Mouse (Mus musculus): ENCODE results near the gene Prss53. TPM values are rescaled to one million over a fixed set of nuclear protein-coding genes. Genes with fewer than 3 reads are reported as not detected.

Gene Prss53
- polyA plus RNA-seq, 1 experiment from 2014 or later: 1.5 TPM

- H3K9me3 ChIP-seq: no peaks in the 10 kb centered on the region
- WGBS: 80% methylated on average over 5 of the region's 5 CpGs
- H3K36me3 ChIP-seq: peaks cover 60% of the 10 kb centered on the region
- no peak overlapping the region for H3K9ac ChIP-seq
- H3K4me2 ChIP-seq: no peak overlapping the region
- no peak overlapping the region for H3K27ac ChIP-seq
- H3K27me3 ChIP-seq: no peaks in the 10 kb centered on the region
- H3K4me3 ChIP-seq: no peak overlapping the region
- H3K4me1 ChIP-seq: peaks cover 12% of the 10 kb centered on the region
- no peak for ATAC-seq (ENCODE audit: insufficient number of reproducible peaks, insufficient read depth, low FRiP score, low TSS enrichment, low read depth)
Observed at GRCm38 (mm10) chr7:127870136-127870821, 20.5 kb downstream of the Prss53 start.

- Histone ChIP-seq H3K4me2 (no peak overlapping the region), H3K4me3 (no peak overlapping the region), H3K9me3 (no peaks in the 10 kb centered on the region), H3K27ac (no peak overlapping the region), H3K9ac (0 out of 2 replicates have a peak overlapping the region, but pooled peaks have one; percentile 2), H3K4me1 (peaks cover 7% of the 10 kb centered on the region), H3K36me3 (peaks cover 65% of the 10 kb centered on the region), H3K27me3 (no peaks in the 10 kb centered on the region)
- no peak for ATAC-seq (ENCODE audit: insufficient number of reproducible peaks, insufficient read depth, low FRiP score, low TSS enrichment, low read depth)
- WGBS: 70% methylated on average over 3 of the region's 3 CpGs
Observed at GRCm38 (mm10) chr7:127869149-127869810, 21.5 kb downstream of the Prss53 start.

GRCm38 (mm10) chr7:127867641-127868040 lies 23.1 kb downstream of the Prss53 start:
- H3K36me3 ChIP-seq: peaks cover 59% of the 10 kb centered on the region
- 97% methylated on average over 18 of the region's 18 CpGs for WGBS
- H3K4me1 ChIP-seq: no peaks in the 10 kb centered on the region
- no peak overlapping the region for H3K4me2 ChIP-seq
- ATAC-seq (ENCODE audit: insufficient number of reproducible peaks, insufficient read depth, low FRiP score, low TSS enrichment, low read depth): no peak
- no peak overlapping the region for H3K9ac ChIP-seq
- H3K27ac ChIP-seq: no peak overlapping the region
- H3K9me3 ChIP-seq: no peaks in the 10 kb centered on the region
- no peaks in the 10 kb centered on the region for H3K27me3 ChIP-seq
- H3K4me3 ChIP-seq: no peak overlapping the region

GRCm38 (mm10) chr7:127866434-127866833 lies 24.3 kb downstream of the Prss53 start:
- no peak overlapping the region for H3K4me3 ChIP-seq
- peaks cover 52% of the 10 kb centered on the region for H3K36me3 ChIP-seq
- no peak overlapping the region for H3K27ac ChIP-seq
- no peaks in the 10 kb centered on the region for H3K9me3 ChIP-seq
- H3K9ac ChIP-seq: no peak overlapping the region
- WGBS: 94% methylated on average over 12 of the region's 12 CpGs
- no peaks in the 10 kb centered on the region for H3K4me1 ChIP-seq
- ATAC-seq (ENCODE audit: insufficient number of reproducible peaks, insufficient read depth, low FRiP score, low TSS enrichment, low read depth): no peak
- H3K27me3 ChIP-seq: no peaks in the 10 kb centered on the region
- H3K4me2 ChIP-seq: no peak overlapping the region

- Histone ChIP-seq H3K4me2 (no peak overlapping the region), H3K9ac (no peak overlapping the region), H3K9me3 (no peaks in the 10 kb centered on the region), H3K27ac (no peak overlapping the region), H3K4me1 (no peaks in the 10 kb centered on the region), H3K36me3 (peaks cover 6% of the 10 kb centered on the region; the same call in 1 of the 2 replicates), H3K27me3 (no peaks in the 10 kb centered on the region), H3K4me3 (no peak overlapping the region)
- 90% methylated on average over 6 of the region's 6 CpGs for WGBS
- ATAC-seq (ENCODE audit: insufficient number of reproducible peaks, insufficient read depth, low FRiP score, low TSS enrichment, low read depth): no peak
Observed at GRCm38 (mm10) chr7:127858258-127858657, 32.5 kb downstream of the Prss53 start.

GRCm38 (mm10) chr7:127850906-127851305 lies 39.9 kb downstream of the Prss53 start:
- 57% methylated on average over 5 of the region's 5 CpGs for WGBS
- no peak overlapping the region for H3K4me2 ChIP-seq
- H3K27ac ChIP-seq: no peak overlapping the region
- no peak overlapping the region for H3K4me3 ChIP-seq
- no peak overlapping the region for H3K9ac ChIP-seq
- H3K27me3 ChIP-seq: no peaks in the 10 kb centered on the region
- no peak for ATAC-seq (ENCODE audit: insufficient number of reproducible peaks, insufficient read depth, low FRiP score, low TSS enrichment, low read depth)
- no peaks in the 10 kb centered on the region for H3K4me1 ChIP-seq
- peaks cover 21% of the 10 kb centered on the region for H3K36me3 ChIP-seq
- H3K9me3 ChIP-seq: no peaks in the 10 kb centered on the region

- Histone ChIP-seq H3K4me3 (no peak overlapping the region), H3K9me3 (no peaks in the 10 kb centered on the region), H3K4me1 (no peaks in the 10 kb centered on the region), H3K36me3 (peaks cover 26% of the 10 kb centered on the region), H3K27me3 (no peaks in the 10 kb centered on the region), H3K27ac (no peak overlapping the region), H3K4me2 (no peak overlapping the region), H3K9ac (no peak overlapping the region)
- ATAC-seq (ENCODE audit: insufficient number of reproducible peaks, insufficient read depth, low FRiP score, low TSS enrichment, low read depth): no peak
- 76% methylated on average over 6 of the region's 6 CpGs for WGBS
Observed at GRCm38 (mm10) chr7:127849973-127850875, 40.5 kb downstream of the Prss53 start.

GRCm38 (mm10) chr7:127842001-127842718 lies 48.6 kb downstream of the Prss53 start:
- H3K4me2 ChIP-seq: peak overlapping the region; percentile 94
- H3K4me1 ChIP-seq: peaks cover 12% of the 10 kb centered on the region
- peaks cover 28% of the 10 kb centered on the region for H3K36me3 ChIP-seq
- H3K27me3 ChIP-seq: no peaks in the 10 kb centered on the region
- under 1% methylated on average over 40 of the region's 40 CpGs for WGBS
- H3K9ac ChIP-seq: peak overlapping the region; percentile 81
- H3K27ac ChIP-seq: peak overlapping the region; percentile 93
- peak overlapping the region; percentile 83 for H3K4me3 ChIP-seq
- no peaks in the 10 kb centered on the region for H3K9me3 ChIP-seq
- ATAC-seq (ENCODE audit: insufficient number of reproducible peaks, insufficient read depth, low FRiP score, low TSS enrichment, low read depth): no peak; the same call in 1 of the 2 replicates

- Histone ChIP-seq H3K4me2 (peak overlapping the region; percentile 94), H3K9ac (peak overlapping the region; percentile 81), H3K4me3 (peak overlapping the region; percentile 83), H3K27ac (peak overlapping the region; percentile 93), H3K4me1 (peaks cover 12% of the 10 kb centered on the region), H3K9me3 (no peaks in the 10 kb centered on the region), H3K36me3 (peaks cover 21% of the 10 kb centered on the region), H3K27me3 (no peaks in the 10 kb centered on the region)
- WGBS: under 1% methylated on average over 46 of the region's 46 CpGs
- ATAC-seq (ENCODE audit: insufficient number of reproducible peaks, insufficient read depth, low FRiP score, low TSS enrichment, low read depth): peak; percentile 92
Observed at GRCm38 (mm10) chr7:127841340-127842000, 49.3 kb downstream of the Prss53 start.

GRCm38 (mm10) chr7:127840886-127841285 lies 49.9 kb downstream of the Prss53 start:
- H3K9ac ChIP-seq: peak overlapping the region; percentile 81
- no peaks in the 10 kb centered on the region for H3K27me3 ChIP-seq
- H3K9me3 ChIP-seq: no peaks in the 10 kb centered on the region
- H3K36me3 ChIP-seq: peaks cover 15% of the 10 kb centered on the region
- WGBS: 1% methylated on average over 15 of the region's 15 CpGs
- peak overlapping the region; percentile 94 for H3K4me2 ChIP-seq
- H3K4me3 ChIP-seq: peak overlapping the region; percentile 83
- ATAC-seq (ENCODE audit: insufficient number of reproducible peaks, insufficient read depth, low FRiP score, low TSS enrichment, low read depth): peak; percentile 40; the same call in 1 of the 2 replicates
- H3K27ac ChIP-seq: peak overlapping the region; percentile 93
- H3K4me1 ChIP-seq: peaks cover 12% of the 10 kb centered on the region

All from embryonic facial prominence, embryonic 13.5 days (tissue).